ENCODE assay signal across 12 mouse cellular contexts in the genomic region with DNA sequence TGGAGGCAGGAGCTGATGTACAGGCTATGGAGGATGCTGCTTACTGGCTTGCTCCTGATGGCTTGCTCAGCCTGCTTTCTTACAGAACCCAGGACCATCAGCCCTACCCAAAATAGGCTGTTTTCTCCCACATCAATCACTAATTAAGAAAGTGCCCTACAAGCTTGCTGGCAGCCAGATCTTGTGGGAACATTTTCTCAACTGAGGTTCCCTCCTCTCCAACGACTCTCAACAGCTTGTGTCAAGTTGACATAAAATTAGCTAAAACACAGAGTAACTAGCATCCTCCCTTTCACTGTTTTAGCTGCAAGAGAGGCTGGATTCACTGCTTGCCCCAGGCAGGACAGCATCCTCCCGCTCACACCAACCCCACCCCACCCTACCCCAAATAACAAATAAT.
"Had no signal": no experiment of that assay in that cellular context is flagged by ENCODE, and none has a peak within 500 bp of the region (broad histone marks: within the 10 kb centered on the region; RNA-seq: fewer than 3 reads in every experiment).

No protein-coding gene starts in this region.

- DNase-seq: retina, postnatal 1 day; right cerebral cortex, adult 18-20 months; right cerebral cortex, postnatal 14 days; right cerebral cortex, postnatal 25 days; right cerebral cortex, postnatal 4 days; spleen, adult 18-20 months; thymus, adult 18-20 months; thymus, adult 2 months; thymus, postnatal 14 days; thymus, postnatal 25 days; thymus, postnatal 36 days; thymus, postnatal 4 days had no signal
